Mouse (Mus musculus) erythroblast, adult 5-6 weeks (primary cell): ENCODE measurements around the gene Mtfmt. TPM values are rescaled to one million over a fixed set of nuclear protein-coding genes. Genes with fewer than 3 reads are reported as not detected.

Source experiments
- ATAC-seq: replicated peaks from 2 replicates; pipeline ENCODE4 v1.8.0; 2016; ENCODE audit warnings: moderate number of reproducible peaks, mild to moderate bottlenecking, moderate TSS enrichment, inconsistent platforms; ENCODE audit not compliant: poor library complexity, low FRiP score, severe bottlenecking
- total RNA-seq, 2 experiments: library from RNA; stranded (forward) in 1 of 2; stranded (reverse) in 1 of 2; fragments of 150-400 nt in 1 of 2; fragments of 200-764, 138-1000 nt in 1 of 2; gene quantifications; 2 replicates each; pipeline versions ENCODE4 v1.2.3 to v1.2.4; 2015 to 2017; ENCODE audit warnings: low replicate concordance in 2 of 2

Gene Mtfmt
- total RNA-seq, 2 experiments from 2014 or later, result 1.2 to 2.1 TPM

GRCm38 (mm10) chr9:65491476-65491875 is 55.9 kb downstream of the Mtfmt start:
- ATAC-seq, result no peak

GRCm38 (mm10) chr9:65492351-65492750 is 56.8 kb downstream of the Mtfmt start:
- no peak for ATAC-seq

- no peak for ATAC-seq
Measured at GRCm38 (mm10) chr9:65492851-65493250, 57.3 kb downstream of the Mtfmt start.

- ATAC-seq, result no peak
Measured at GRCm38 (mm10) chr9:65502146-65502545, 66.6 kb downstream of the Mtfmt start.

Other genes with a start within 250 kb of the Mtfmt start
- 10.2 and 13.2 TPM in 2 replicates for gene Parp16, start 240.4 kb upstream of the Mtfmt start, total RNA-seq (2015; ENCODE audit: low replicate concordance)
- gene Parp16, start 240.4 kb upstream of the Mtfmt start, total RNA-seq (2017; ENCODE audit: low replicate concordance), result 14.5 and 15.3 TPM in 2 replicates
- gene Cilp, start 170.6 kb upstream of the Mtfmt start, total RNA-seq (2015; ENCODE audit: low replicate concordance), result not detected in 2 replicates
- gene Cilp, start 170.6 kb upstream of the Mtfmt start, total RNA-seq (2017; ENCODE audit: low replicate concordance), result not detected in 2 replicates
- 16.3 and 20.8 TPM in 2 replicates for gene Clpx, start 141.5 kb upstream of the Mtfmt start, total RNA-seq (2015; ENCODE audit: low replicate concordance)
- gene Clpx, start 141.5 kb upstream of the Mtfmt start, total RNA-seq (2017; ENCODE audit: low replicate concordance), result 34.5 and 43.6 TPM in 2 replicates
- 2.7 and 5.4 TPM in 2 replicates for gene Pdcd7, start 89.7 kb upstream of the Mtfmt start, total RNA-seq (2015; ENCODE audit: low replicate concordance)
- gene Pdcd7, start 89.7 kb upstream of the Mtfmt start, total RNA-seq (2017; ENCODE audit: low replicate concordance), result 8.8 and 10.5 TPM in 2 replicates
- not detected in 2 replicates for gene Ubap1l, start 74.7 kb upstream of the Mtfmt start, total RNA-seq (2015; ENCODE audit: low replicate concordance)
- not detected in 2 replicates for gene Ubap1l, start 74.7 kb upstream of the Mtfmt start, total RNA-seq (2017; ENCODE audit: low replicate concordance)
- gene Kbtbd13, start 44.1 kb upstream of the Mtfmt start, total RNA-seq (2015; ENCODE audit: low replicate concordance), result not detected in 2 replicates
- not detected in 2 replicates for gene Kbtbd13, start 44.1 kb upstream of the Mtfmt start, total RNA-seq (2017; ENCODE audit: low replicate concordance)
- not detected in 2 replicates for gene Rasl12, start 37.3 kb upstream of the Mtfmt start, total RNA-seq (2015; ENCODE audit: low replicate concordance)
- 0.14 TPM in 1 of 2 replicates, not detected in the other for gene Rasl12, start 37.3 kb upstream of the Mtfmt start, total RNA-seq (2017; ENCODE audit: low replicate concordance)
- gene Slc51b, start 12.8 kb upstream of the Mtfmt start, total RNA-seq (2015; ENCODE audit: low replicate concordance), result not detected in 2 replicates
- gene Slc51b, start 12.8 kb upstream of the Mtfmt start, total RNA-seq (2017; ENCODE audit: low replicate concordance), result not detected in 2 replicates
- 12.5 and 12.7 TPM in 2 replicates for gene Spg21, start 25.2 kb downstream of the Mtfmt start, total RNA-seq (2015; ENCODE audit: low replicate concordance)
- 10.2 and 14.9 TPM in 2 replicates for gene Spg21, start 25.2 kb downstream of the Mtfmt start, total RNA-seq (2017; ENCODE audit: low replicate concordance)
- not detected in 2 replicates for gene Ankdd1a, start 84.4 kb downstream of the Mtfmt start, total RNA-seq (2015; ENCODE audit: low replicate concordance)
- gene Ankdd1a, start 84.4 kb downstream of the Mtfmt start, total RNA-seq (2017; ENCODE audit: low replicate concordance), result not detected in 2 replicates
- 22.3 and 23.4 TPM in 2 replicates for gene Plekho2, start 144.3 kb downstream of the Mtfmt start, total RNA-seq (2015; ENCODE audit: low replicate concordance)
- 25.3 and 39.0 TPM in 2 replicates for gene Plekho2, start 144.3 kb downstream of the Mtfmt start, total RNA-seq (2017; ENCODE audit: low replicate concordance)
- 2.9 and 6.9 TPM in 2 replicates for gene Pif1, start 151.4 kb downstream of the Mtfmt start, total RNA-seq (2015; ENCODE audit: low replicate concordance)
- 6.5 and 19.7 TPM in 2 replicates for gene Pif1, start 151.4 kb downstream of the Mtfmt start, total RNA-seq (2017; ENCODE audit: low replicate concordance)
- gene Rbpms2, start 193.9 kb downstream of the Mtfmt start, total RNA-seq (2015; ENCODE audit: low replicate concordance), result 0.84 TPM in 1 of 2 replicates, not detected in the other
- 0.17 TPM in 1 of 2 replicates, not detected in the other for gene Rbpms2, start 193.9 kb downstream of the Mtfmt start, total RNA-seq (2017; ENCODE audit: low replicate concordance)
- 8.3 and 9.0 TPM in 2 replicates for gene Oaz2, start 232.2 kb downstream of the Mtfmt start, total RNA-seq (2015; ENCODE audit: low replicate concordance)
- 16.3 and 17.7 TPM in 2 replicates for gene Oaz2, start 232.2 kb downstream of the Mtfmt start, total RNA-seq (2017; ENCODE audit: low replicate concordance)